ENCODE assay signal across 14 mouse cellular contexts in genomic region chr17:48321279-48321678, GRCm38 (mm10). TPM values are rescaled to one million over a fixed set of nuclear protein-coding genes. Genes with fewer than 3 reads are reported as not detected.
"Had no signal": no experiment of that assay in that cellular context is flagged by ENCODE, and none has a peak within 500 bp of the region (broad histone marks: within the 10 kb centered on the region; RNA-seq: fewer than 3 reads in every experiment).

No protein-coding gene starts in this region.

- H3K4me1 ChIP-seq: lung, embryonic 15.5 days; midbrain, embryonic 13.5 days; midbrain, embryonic 15.5 days; neural tube, embryonic 12.5 days had no signal

- H3K9me3 ChIP-seq: lung, embryonic 15.5 days; midbrain, embryonic 13.5 days; midbrain, embryonic 15.5 days; neural tube, embryonic 12.5 days had no signal

- ATAC-seq: lung, postnatal 0 days; midbrain, embryonic 13.5 days; midbrain, embryonic 15.5 days had no signal

- H3K27me3 ChIP-seq: lung, embryonic 15.5 days; midbrain, embryonic 13.5 days; midbrain, embryonic 15.5 days; neural tube, embryonic 12.5 days had no signal

- H3K9ac ChIP-seq: lung, embryonic 15.5 days; midbrain, embryonic 13.5 days; midbrain, embryonic 15.5 days; neural tube, embryonic 12.5 days had no signal

- H3K4me2 ChIP-seq: lung, embryonic 15.5 days; midbrain, embryonic 11.5 days; midbrain, embryonic 13.5 days; midbrain, embryonic 15.5 days; neural tube, embryonic 12.5 days had no signal

- H3K36me3 ChIP-seq: lung, embryonic 15.5 days; midbrain, embryonic 13.5 days; midbrain, embryonic 15.5 days; neural tube, embryonic 12.5 days had no signal

- H3K27ac ChIP-seq: lung, embryonic 15.5 days; midbrain, embryonic 13.5 days; midbrain, embryonic 15.5 days; neural tube, embryonic 12.5 days had no signal

- DNase-seq: lung, adult 2 months; lung, postnatal 4 days; right cerebral cortex, postnatal 14 days; thymus, adult 18-20 months; thymus, postnatal 14 days; thymus, postnatal 36 days had no signal

- H3K4me3 ChIP-seq: lung, embryonic 15.5 days; midbrain, embryonic 13.5 days; midbrain, embryonic 15.5 days; neural tube, embryonic 12.5 days had no signal

RNA-seq across cellular contexts. Expression of gene B430306N03Rik, which starts 5.3 kb away (rescaled TPM):
- polyA plus RNA-seq: midbrain, embryonic 13.5 days; neural tube, embryonic 12.5 days; neural tube, embryonic 14.5 days had no signal

RNA-seq across cellular contexts. Expression of gene Treml2, which starts 22.0 kb away (rescaled TPM):
- polyA plus RNA-seq: midbrain, embryonic 15.5 days had no signal

RNA-seq across cellular contexts. Expression of gene Treml1, which starts 38.4 kb away (rescaled TPM):
- total RNA-seq: monocyte, adult 5-6 weeks had no signal
- polyA plus RNA-seq: neural tube, embryonic 14.5 days had no signal

RNA-seq across cellular contexts. Expression of gene Treml4, which starts 57.2 kb away (rescaled TPM):
- polyA plus RNA-seq: midbrain, embryonic 15.5 days had no signal
